Mouse (Mus musculus) cortical plate, adult 2 months (tissue): ENCODE measurements at regions not wholly inside any gene's neighbourhood (a gene's known extent, or its start where the extent isn't known, plus 50 kb on each side); places are given as distances from the start of the nearest gene placed in this dataset.

Source experiments
- H3K27ac ChIP-seq: fragments of 200-500 bp; 2 replicates; pipeline ENCODE4 v1.5.1; 2012; ENCODE audit warnings: low read length, control low read depth, inconsistent platforms; ENCODE audit not compliant: insufficient read depth
- H3K4me1 ChIP-seq: fragments of 200-500 bp; 2 replicates; pipeline ENCODE4 v1.6.1; 2011; ENCODE audit warnings: low read length; ENCODE audit not compliant: control insufficient read depth, insufficient read depth
- H3K4me3 ChIP-seq: fragments of 200-500 bp; 2 replicates; pipeline ENCODE4 v1.5.1; 2011; ENCODE audit warnings: mild to moderate bottlenecking, low read length, control low read depth; ENCODE audit not compliant: insufficient read depth
- CTCF ChIP-seq: fragments of 200-500 bp; IDR thresholded peaks from 2 replicates; pipeline ENCODE4 v1.5.1; 2011; ENCODE audit warnings: mild to moderate bottlenecking, control low read depth, low read length; ENCODE audit not compliant: insufficient read depth; ENCODE audit errors: extremely low read depth
- POLR2A ChIP-seq: fragments of 200-500 bp; IDR thresholded peaks from 2 replicates; pipeline ENCODE4 v1.6.1; 2011; ENCODE audit warnings: mild to moderate bottlenecking, low read length, control low read depth; ENCODE audit not compliant: insufficient read depth; ENCODE audit errors: extremely low read depth

DNA sequence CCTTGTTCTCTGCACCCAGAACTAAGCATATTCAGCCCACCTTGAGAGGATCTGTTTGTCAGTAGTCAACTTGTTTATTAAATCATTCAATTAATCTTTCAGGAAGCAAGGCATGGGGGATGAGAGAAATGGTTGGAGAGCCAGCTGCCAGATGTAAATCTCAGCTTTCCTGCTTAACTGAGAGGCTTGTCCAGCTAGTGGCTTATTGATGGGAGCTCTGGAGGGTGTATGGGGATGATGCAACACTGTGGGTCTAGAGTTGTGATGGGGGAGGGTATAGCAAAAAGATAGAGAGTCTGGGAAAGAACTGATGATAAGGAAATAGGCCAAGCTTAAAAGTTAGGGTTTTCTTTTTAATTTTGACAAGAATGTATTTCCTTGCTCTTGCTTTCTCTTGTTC, 2163.3 kb downstream of the 9330182O14Rik start:
- H3K27ac ChIP-seq, result no peak overlapping the region
- no peaks in the 10 kb centered on the region for H3K4me1 ChIP-seq
- no peak overlapping the region for H3K4me3 ChIP-seq
- no peak for TF ChIP-seq CTCF

DNA sequence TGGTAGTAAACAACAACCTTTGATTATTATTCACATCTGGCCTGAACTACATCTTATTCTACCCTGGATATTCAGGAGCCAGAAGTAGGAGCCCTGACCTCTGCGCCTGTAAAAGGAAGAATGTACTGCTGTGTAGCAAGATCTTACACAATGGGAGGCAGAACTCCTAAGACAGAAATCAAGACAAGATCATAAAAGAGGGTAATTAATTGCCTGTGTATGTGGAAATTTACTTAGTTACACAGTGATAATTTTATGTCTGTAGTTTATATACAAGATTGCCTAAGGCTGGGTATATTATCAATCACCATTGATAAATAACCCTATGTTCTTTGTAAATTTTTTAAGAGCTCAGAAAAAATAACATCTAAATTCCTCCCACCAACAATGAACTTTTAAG, 2167.8 kb downstream of the 9330182O14Rik start:
- no peak overlapping the region for H3K4me3 ChIP-seq
- H3K4me1 ChIP-seq, result no peaks in the 10 kb centered on the region
- no peak overlapping the region for H3K27ac ChIP-seq
- no peak for TF ChIP-seq POLR2A
- TF ChIP-seq CTCF, result no peak

DNA sequence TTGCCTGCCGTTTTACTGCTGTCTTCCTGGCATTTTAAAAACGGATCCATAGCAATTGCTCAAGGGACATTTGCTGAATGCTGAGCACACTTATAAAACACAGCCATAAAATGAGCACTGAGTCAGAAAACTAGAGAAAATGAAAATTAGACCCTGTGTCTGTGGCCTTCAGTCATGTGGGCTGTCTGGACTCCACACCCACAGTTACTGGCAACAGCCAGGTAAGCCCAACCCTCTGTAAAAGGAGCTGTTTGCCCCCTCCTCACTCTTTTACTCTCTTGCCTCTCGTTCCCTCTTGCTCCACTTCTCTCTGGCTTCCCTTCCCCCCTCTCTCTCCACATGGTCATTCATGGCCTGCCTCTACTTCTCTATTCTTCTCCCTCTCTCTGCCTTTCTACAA, 2169.9 kb downstream of the 9330182O14Rik start:
- Histone ChIP-seq H3K4me3 (no peak overlapping the region), H3K4me1 (no peaks in the 10 kb centered on the region)
- TF ChIP-seq CTCF, result no peak
- no peak for TF ChIP-seq POLR2A

DNA sequence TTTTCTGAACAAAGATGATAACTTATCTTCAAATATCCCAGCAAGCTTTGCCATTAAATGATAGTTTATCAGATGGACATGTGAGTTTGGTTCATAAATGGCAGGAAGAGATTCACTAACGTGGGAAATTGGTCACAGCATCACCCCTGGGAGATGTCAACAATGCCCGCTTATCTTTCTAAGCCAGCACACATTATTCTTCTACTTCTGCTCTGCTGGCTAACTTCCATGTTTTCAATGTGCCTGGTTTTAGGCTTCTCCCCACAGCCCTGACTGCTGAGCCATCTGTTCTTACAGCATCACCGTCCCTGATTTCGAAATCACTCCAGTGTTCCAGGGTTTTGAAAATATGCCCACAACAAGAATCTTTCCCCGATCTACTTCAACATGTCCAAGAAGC, 2175.4 kb downstream of the 9330182O14Rik start:
- Histone ChIP-seq H3K4me1 (no peaks in the 10 kb centered on the region), H3K27ac (no peak overlapping the region), H3K4me3 (no peak overlapping the region)
- TF ChIP-seq CTCF, result no peak
- no peak for TF ChIP-seq POLR2A

More for the DNA sequence above, 2169.9 kb downstream of the 9330182O14Rik start:
- no peak overlapping the region for H3K27ac ChIP-seq

DNA sequence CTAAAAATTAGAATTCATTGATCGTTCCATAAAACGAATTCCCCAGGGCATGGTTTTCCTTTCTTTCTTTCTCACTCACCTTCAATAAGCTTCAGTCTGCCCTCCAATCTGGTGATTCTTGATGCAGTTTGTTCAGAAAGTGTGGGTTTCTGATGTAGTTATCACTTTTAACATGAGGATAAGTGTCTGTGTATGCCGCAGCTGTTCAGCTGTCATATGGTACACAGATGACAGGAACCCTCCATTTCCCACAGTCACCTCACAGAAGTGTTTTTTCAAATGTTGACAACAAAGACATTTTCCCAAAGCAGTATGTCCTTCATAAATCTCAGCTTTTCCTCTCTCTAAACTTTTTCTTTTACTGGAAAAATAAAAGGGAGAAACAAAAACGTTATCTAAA, 2177.0 kb downstream of the 9330182O14Rik start:
- Histone ChIP-seq H3K4me1 (no peaks in the 10 kb centered on the region), H3K4me3 (no peak overlapping the region), H3K27ac (no peak overlapping the region)
- TF ChIP-seq POLR2A (no peak), CTCF (no peak)

DNA sequence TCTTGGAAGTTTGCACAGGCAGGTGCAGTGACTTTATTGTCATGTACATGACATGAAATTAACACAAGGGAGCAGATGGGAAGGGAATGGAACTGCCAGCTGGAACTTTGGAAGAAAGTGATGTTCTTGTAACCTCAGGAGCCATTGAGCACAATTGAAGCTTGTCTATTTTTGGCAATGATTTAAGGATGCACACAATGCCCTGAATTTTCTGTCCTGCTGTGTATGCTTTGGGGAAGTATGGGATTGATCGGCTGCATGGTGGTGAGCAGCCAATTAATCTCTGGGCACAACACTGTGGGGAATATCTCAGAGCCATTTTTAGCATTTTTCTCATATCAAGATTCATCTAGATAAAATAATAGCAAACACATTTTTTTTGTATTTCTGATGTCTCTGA, 2186.2 kb downstream of the 9330182O14Rik start:
- TF ChIP-seq POLR2A, result no peak
- TF ChIP-seq CTCF, result no peak
- H3K4me1 ChIP-seq, result no peaks in the 10 kb centered on the region
- H3K27ac ChIP-seq, result no peak overlapping the region
- H3K4me3 ChIP-seq, result no peak overlapping the region

DNA sequence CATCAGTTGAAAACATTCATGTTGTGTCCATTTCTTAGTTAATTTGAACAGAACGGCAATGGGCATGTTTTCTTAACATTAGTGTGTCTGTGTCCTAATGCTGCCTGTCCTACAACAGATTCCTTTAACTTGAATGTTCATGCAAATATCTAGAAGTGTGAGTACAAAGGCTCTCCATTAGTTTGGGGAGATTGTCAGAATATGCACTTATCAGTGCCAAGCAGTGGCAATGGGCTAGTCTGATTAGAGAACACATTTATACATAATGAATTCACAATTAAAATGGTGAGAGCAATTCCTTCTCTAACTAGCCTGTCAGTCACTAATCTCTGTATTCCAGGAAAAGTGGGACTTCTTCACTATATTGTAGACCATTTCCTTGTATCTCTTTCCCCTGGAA, 2188.8 kb downstream of the 9330182O14Rik start:
- TF ChIP-seq CTCF (no peak), POLR2A (no peak)
- H3K4me3 ChIP-seq, result no peak overlapping the region
- no peak overlapping the region for H3K27ac ChIP-seq
- H3K4me1 ChIP-seq, result no peaks in the 10 kb centered on the region

DNA sequence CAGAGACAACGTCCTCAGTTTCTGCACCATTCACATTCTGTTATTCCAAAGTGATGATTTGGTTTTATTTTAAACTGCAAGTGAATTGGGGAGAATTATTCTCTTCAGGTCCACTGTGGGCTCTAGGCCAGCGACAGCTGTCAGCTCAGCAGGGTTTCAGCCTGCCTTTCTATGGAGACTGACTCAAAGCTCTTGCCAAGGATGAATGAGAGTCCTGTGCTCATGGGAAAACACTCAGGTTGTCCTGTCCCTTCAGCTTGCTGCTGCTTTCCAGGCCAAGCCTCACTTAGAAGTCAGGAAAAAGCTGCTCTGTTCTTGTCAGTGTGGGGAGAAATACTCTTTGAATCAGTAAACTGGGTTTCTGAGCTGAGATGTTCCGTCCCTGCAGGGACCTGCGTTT, 2191.1 kb downstream of the 9330182O14Rik start:
- no peak overlapping the region for H3K27ac ChIP-seq
- TF ChIP-seq POLR2A (no peak), CTCF (no peak)

DNA sequence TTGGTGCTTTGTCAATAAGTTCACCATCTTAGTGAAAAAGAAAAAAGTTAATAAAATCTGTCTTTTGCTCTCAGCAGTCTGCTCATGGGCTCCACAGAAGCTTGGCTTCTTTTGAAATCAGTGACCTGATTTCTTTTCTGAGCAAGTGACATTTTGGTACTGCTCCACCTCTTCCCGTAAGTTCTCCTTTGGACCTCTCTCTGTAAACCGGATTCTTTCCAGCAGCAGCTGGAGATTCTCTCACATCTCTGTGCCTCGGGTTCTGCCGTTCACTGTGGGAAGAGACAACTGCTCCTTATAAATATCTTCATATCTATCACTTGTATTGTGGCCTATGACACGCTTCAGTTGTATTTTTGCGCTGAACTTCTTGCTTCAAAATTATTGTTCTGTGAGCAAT, 2194.4 kb downstream of the 9330182O14Rik start:
- no peak overlapping the region for H3K27ac ChIP-seq
- H3K4me1 ChIP-seq, result no peaks in the 10 kb centered on the region
- no peak overlapping the region for H3K4me3 ChIP-seq
- TF ChIP-seq CTCF, result no peak
- no peak for TF ChIP-seq POLR2A

More for the DNA sequence above, 2191.1 kb downstream of the 9330182O14Rik start:
- Histone ChIP-seq H3K4me3 (no peak overlapping the region), H3K4me1 (no peaks in the 10 kb centered on the region)

DNA sequence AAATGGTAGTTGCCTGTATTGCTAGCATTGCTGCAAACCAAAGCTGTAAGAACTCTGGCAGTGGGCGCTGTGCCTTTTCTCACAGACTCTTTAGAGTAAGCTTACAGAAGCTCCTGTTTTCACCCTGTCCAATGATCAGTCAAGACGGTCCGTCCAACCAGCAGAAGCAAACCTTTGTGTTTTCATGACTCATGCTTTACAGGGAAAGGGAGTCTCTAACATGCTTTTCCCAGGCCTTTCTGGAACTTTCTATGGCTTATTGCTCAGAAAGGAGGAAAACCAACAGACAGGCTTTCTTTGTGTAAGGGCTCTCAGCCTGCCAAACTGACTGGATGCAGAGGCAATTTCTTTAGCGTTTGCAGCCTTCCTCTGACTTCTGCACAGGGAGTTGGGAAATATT, 2195.6 kb downstream of the 9330182O14Rik start:
- H3K4me3 ChIP-seq, result no peak overlapping the region
- H3K4me1 ChIP-seq, result no peaks in the 10 kb centered on the region
- TF ChIP-seq POLR2A (no peak), CTCF (no peak)
- no peak overlapping the region for H3K27ac ChIP-seq

DNA sequence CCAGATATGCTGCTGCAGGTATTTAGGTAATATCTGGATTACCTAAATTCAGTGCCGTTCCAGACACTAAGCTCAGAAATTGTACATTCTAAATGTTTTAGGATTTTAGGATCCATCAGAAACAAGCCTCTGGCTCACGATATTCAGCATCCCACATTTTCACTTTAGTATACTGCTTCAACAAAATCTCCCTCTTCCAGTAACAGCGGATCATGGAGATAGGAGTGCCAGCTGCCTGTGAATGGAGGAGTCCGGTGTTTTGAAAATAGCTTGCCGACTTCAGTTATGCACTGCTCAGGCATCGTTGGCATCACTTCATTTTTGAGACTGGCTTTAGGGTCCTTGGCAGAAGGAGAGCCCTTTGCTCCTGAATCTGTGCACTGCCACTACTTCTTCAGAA, 2199.5 kb downstream of the 9330182O14Rik start:
- H3K4me1 ChIP-seq, result no peaks in the 10 kb centered on the region
- H3K27ac ChIP-seq, result no peak overlapping the region
- no peak overlapping the region for H3K4me3 ChIP-seq
- TF ChIP-seq POLR2A (no peak), CTCF (no peak)
